Mouse (Mus musculus) heart, postnatal 25 days (tissue): ENCODE measurements at regions not wholly inside any gene's neighbourhood (a gene's known extent, or its start where the extent isn't known, plus 50 kb on each side); places are given as distances from the start of the nearest gene placed in this dataset.

Source experiments
- DNase-seq: peaks from one replicate; pipeline ENCODE4 v3.0.0; 2022; ENCODE audit warnings: low spot score
- intact Hi-C: fragments of 180-260 bp; cut with DNase I; formaldehyde crosslinking; loops from one replicate; pipeline ENCODE4 v1.15.1; 2025

DNA sequence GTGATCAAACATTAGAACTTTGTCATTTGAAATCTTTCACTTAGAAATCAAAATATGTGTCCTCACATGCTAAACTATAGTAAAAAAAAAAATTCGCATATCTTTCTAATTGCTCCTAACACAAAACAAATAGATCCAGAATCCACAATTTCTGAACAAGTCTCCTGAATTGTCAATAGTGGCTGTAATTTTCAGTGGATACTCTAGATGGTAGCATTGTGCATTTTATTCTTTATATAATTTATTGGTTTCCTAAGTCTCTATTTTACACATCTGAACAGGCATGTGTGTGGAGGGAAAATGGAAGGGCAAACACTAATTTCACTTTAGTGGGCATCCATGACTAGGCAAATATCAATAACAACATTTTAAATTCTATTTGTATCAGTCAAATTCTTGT lies 63.7 kb upstream of the Tnmd start:
- DNase-seq = no peak
- intact Hi-C loops = loop anchor here (5.0 kb wide), 1 partner anchor 110 kb away; the partner anchor contains the start of gene Tspan6

DNA sequence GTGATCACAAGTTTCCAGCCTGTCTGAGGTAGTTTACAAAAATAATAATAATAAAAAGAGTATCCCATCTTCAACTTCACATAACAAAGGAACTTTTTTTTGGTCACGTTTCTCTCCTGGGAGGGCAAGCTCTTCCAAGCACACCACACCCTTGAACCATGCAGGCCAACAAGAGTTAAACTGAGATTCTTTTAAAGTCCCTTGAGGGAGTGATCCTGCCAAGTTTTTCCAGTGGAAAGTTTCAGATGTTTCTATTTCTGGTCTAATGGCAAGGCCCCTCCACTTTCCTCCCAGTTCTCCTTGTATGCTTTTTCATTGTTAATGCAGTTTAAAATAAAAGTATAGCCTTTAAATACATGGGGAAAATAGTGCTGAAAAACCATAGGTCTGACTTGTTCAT lies 65.2 kb upstream of the Pcdh19 start:
- intact Hi-C loops = no loop called here
- DNase-seq = no peak

DNA sequence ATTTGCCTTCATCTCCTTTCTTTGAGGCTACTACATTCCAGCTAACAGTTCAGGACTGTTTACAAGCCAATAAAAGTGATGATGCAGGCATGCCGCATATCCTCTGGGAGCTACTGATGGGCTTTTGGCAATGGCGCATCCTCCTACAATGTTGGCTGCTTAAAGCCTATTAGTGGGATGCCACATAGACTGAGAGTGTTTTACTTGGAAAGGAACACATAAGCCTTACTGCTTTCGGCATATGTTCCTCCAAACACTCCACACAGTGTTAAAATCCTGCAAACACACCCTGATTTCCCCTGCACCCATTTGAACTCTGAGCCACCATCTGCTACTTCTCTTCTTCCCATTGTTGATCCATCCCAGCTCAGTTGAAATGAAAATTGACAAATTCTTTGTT lies 63.4 kb upstream of the Pcdh19 start:
- intact Hi-C loops = no loop called here
- no peak for DNase-seq

DNA sequence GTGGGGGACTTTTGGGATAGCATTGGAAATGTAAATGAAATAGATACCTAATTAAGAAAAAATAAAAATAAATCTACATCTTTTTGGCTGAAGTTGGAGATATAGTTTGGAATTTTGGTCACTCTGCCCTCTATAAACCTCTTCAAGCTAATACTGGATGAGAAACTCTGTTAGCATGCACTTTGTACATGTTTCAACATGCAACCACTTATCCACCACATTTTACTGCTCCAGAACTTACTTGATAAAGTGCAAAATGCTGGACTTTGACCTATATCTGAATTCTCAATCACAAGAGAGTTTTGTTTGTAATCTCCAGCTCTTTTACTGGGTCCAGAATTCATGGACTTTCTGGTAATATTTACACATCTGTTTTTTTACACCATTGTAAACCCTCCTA lies 54.7 kb upstream of the Pcdh19 start:
- intact Hi-C loops = no loop called here
- DNase-seq = no peak

DNA sequence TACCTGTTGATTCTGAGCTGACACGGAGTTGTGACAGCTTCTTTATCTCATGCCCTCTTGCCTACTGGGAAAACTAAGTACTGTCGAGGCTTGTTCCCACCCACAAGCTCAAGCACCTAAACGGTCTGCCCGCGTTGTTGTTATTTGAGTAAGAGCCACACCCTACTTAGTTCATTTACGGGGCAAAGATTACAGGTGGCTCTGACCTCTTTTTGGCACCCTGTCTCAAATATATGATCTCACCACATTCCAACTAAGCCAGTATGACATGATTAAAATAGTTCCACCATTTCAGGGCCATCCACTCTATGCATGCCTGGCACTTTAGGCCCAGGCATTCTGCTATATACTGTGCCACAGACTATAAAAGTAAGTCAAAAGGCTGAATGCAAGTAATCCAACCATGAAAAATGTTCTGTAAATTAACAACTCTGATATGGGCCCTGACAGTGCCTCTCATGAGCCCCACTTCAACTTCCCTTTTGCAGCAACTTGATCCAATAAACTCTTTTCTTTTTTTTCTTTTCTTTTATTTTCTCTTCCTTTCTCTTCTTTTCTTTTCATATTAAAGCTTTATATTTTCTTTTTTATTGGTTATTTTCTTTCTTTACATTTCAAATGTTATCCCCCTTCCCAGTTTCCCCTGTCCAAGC lies 50.3 kb upstream of the Pcdh19 start:
- DNase-seq = no peak
- intact Hi-C loops = loop anchor here (5.0 to 10.0 kb wide), 3 partner anchors 43 to 276 kb away; partner anchors contain the start of gene Tspan6
